Mouse (Mus musculus): Measurements from ENCODE around the gene Alox5ap. TPM values are rescaled to one million over a fixed set of nuclear protein-coding genes. Genes with fewer than 3 reads are reported as not detected.
A peak's percentile ranks its signal among the peaks of the same experiment; 100 is the strongest.

Gene Alox5ap
- polyA plus RNA-seq, 1 experiment from 2014 or later = 9.3 TPM

- DNase-seq (no peak), ATAC-seq (ENCODE audit: insufficient read depth) (no peak)
- Histone ChIP-seq H3K27me3 (ENCODE audit: insufficient read depth, low read length) (no peaks in the 10 kb centered on the region), H3K4me2 (no peak overlapping the region), H3K36me3 (ENCODE audit: insufficient read depth) (no peaks in the 10 kb centered on the region), H3K9ac (no peak overlapping the region), H3K27ac (ENCODE audit: low read depth) (no peak overlapping the region), H3K4me1 (ENCODE audit: insufficient read depth) (no peaks in the 10 kb centered on the region), H3K9me3 (ENCODE audit: low read depth, low read length) (peaks cover 7% of the 10 kb centered on the region; the same call in 1 of the 2 replicates), H3K4me3 (ENCODE audit: low read depth, low read length) (no peak overlapping the region)
- TF ChIP-seq CTCF (IDR thresholded peaks at IDR 0.05; ENCODE audit: low read depth) = no peak
Measured at GRCm38 (mm10) chr5:149283821-149284220, 19.3 kb downstream of the Alox5ap start.

GRCm38 (mm10) chr5:149286021-149286420, 21.5 kb downstream of the Alox5ap start:
- no peak overlapping the region for H3K4me2 ChIP-seq
- H3K4me3 ChIP-seq (ENCODE audit: low read depth, low read length) = no peak overlapping the region
- ATAC-seq (ENCODE audit: insufficient read depth) (no peak; the same call in 1 of the 2 replicates), DNase-seq (peak; percentile 56)
- 46% methylated on average over 7 of the region's 7 CpGs for WGBS
- TF ChIP-seq CTCF (IDR thresholded peaks at IDR 0.05; ENCODE audit: low read depth) = peak; percentile 46
- H3K9ac ChIP-seq = no peak overlapping the region
- peaks cover 7% of the 10 kb centered on the region; the same call in 1 of the 2 replicates for H3K9me3 ChIP-seq (ENCODE audit: low read depth, low read length)
- no peaks in the 10 kb centered on the region for H3K4me1 ChIP-seq (ENCODE audit: insufficient read depth)
- H3K27ac ChIP-seq (ENCODE audit: low read depth) = no peak overlapping the region
- H3K27me3 ChIP-seq (ENCODE audit: insufficient read depth, low read length) = no peaks in the 10 kb centered on the region
- no peaks in the 10 kb centered on the region for H3K36me3 ChIP-seq (ENCODE audit: insufficient read depth)

GRCm38 (mm10) chr5:149287148-149288038, 22.8 kb downstream of the Alox5ap start:
- H3K27me3 ChIP-seq (ENCODE audit: insufficient read depth, low read length) = no peaks in the 10 kb centered on the region
- peak overlapping the region; percentile 35 for H3K4me3 ChIP-seq (ENCODE audit: low read depth, low read length)
- WGBS = 24% methylated on average over 41 of the region's 41 CpGs
- peak; percentile 44 for TF ChIP-seq CTCF (IDR thresholded peaks at IDR 0.05; ENCODE audit: low read depth)
- H3K9me3 ChIP-seq (ENCODE audit: low read depth, low read length) = peaks cover 7% of the 10 kb centered on the region; the same call in 1 of the 2 replicates
- peak overlapping the region; percentile 65 for H3K4me2 ChIP-seq
- no peaks in the 10 kb centered on the region for H3K36me3 ChIP-seq (ENCODE audit: insufficient read depth)
- H3K27ac ChIP-seq (ENCODE audit: low read depth) = no peak overlapping the region
- H3K9ac ChIP-seq = peak overlapping the region; percentile 44
- no peaks in the 10 kb centered on the region for H3K4me1 ChIP-seq (ENCODE audit: insufficient read depth)
- ATAC-seq (ENCODE audit: insufficient read depth) (peak; percentile 35; the same call in 1 of the 2 replicates), DNase-seq (peak; percentile 62)

- TF ChIP-seq CTCF (IDR thresholded peaks at IDR 0.05; ENCODE audit: low read depth) = no peak
- WGBS = 80% methylated on average over 5 of the region's 5 CpGs
- no peak overlapping the region for H3K4me2 ChIP-seq
- H3K36me3 ChIP-seq (ENCODE audit: insufficient read depth) = no peaks in the 10 kb centered on the region
- no peaks in the 10 kb centered on the region for H3K4me1 ChIP-seq (ENCODE audit: insufficient read depth)
- H3K27ac ChIP-seq (ENCODE audit: low read depth) = no peak overlapping the region
- H3K4me3 ChIP-seq (ENCODE audit: low read depth, low read length) = no peak overlapping the region
- no peaks in the 10 kb centered on the region for H3K9me3 ChIP-seq (ENCODE audit: low read depth, low read length)
- ATAC-seq (ENCODE audit: insufficient read depth) = no peak
- H3K27me3 ChIP-seq (ENCODE audit: insufficient read depth, low read length) = no peaks in the 10 kb centered on the region
- no peak for DNase-seq
- no peak overlapping the region for H3K9ac ChIP-seq
Measured at GRCm38 (mm10) chr5:149291266-149291665, 26.7 kb downstream of the Alox5ap start.

- WGBS = 67% methylated on average over 4 of the region's 4 CpGs
- Histone ChIP-seq H3K36me3 (ENCODE audit: insufficient read depth) (no peaks in the 10 kb centered on the region), H3K27me3 (ENCODE audit: insufficient read depth, low read length) (no peaks in the 10 kb centered on the region), H3K9me3 (ENCODE audit: low read depth, low read length) (no peaks in the 10 kb centered on the region), H3K4me1 (ENCODE audit: insufficient read depth) (no peaks in the 10 kb centered on the region), H3K9ac (no peak overlapping the region), H3K4me2 (no peak overlapping the region), H3K4me3 (ENCODE audit: low read depth, low read length) (no peak overlapping the region), H3K27ac (ENCODE audit: low read depth) (no peak overlapping the region)
- DNase-seq (no peak), ATAC-seq (ENCODE audit: insufficient read depth) (no peak)
- TF ChIP-seq CTCF (IDR thresholded peaks at IDR 0.05; ENCODE audit: low read depth) = no peak
Measured at GRCm38 (mm10) chr5:149293071-149293470, 28.5 kb downstream of the Alox5ap start.

- Histone ChIP-seq H3K4me1 (ENCODE audit: insufficient read depth) (no peaks in the 10 kb centered on the region), H3K27me3 (ENCODE audit: insufficient read depth, low read length) (no peaks in the 10 kb centered on the region), H3K9ac (no peak overlapping the region), H3K9me3 (ENCODE audit: low read depth, low read length) (no peaks in the 10 kb centered on the region), H3K36me3 (ENCODE audit: insufficient read depth) (no peaks in the 10 kb centered on the region), H3K27ac (ENCODE audit: low read depth) (no peak overlapping the region), H3K4me3 (ENCODE audit: low read depth, low read length) (no peak overlapping the region), H3K4me2 (no peak overlapping the region)
- ATAC-seq (ENCODE audit: insufficient read depth) = no peak
- WGBS = 92% methylated on average over 6 of the region's 6 CpGs
- no peak for TF ChIP-seq CTCF (IDR thresholded peaks at IDR 0.05; ENCODE audit: low read depth)
- DNase-seq = no peak
Measured at GRCm38 (mm10) chr5:149296808-149297207, 32.2 kb downstream of the Alox5ap start.

- H3K4me3 ChIP-seq (ENCODE audit: low read depth, low read length) = no peak overlapping the region
- H3K27ac ChIP-seq (ENCODE audit: low read depth) = no peak overlapping the region
- no peaks in the 10 kb centered on the region for H3K9me3 ChIP-seq (ENCODE audit: low read depth, low read length)
- H3K27me3 ChIP-seq (ENCODE audit: insufficient read depth, low read length) = no peaks in the 10 kb centered on the region
- H3K4me1 ChIP-seq (ENCODE audit: insufficient read depth) = no peaks in the 10 kb centered on the region
- H3K4me2 ChIP-seq = no peak overlapping the region
- ATAC-seq (ENCODE audit: insufficient read depth) (no peak), DNase-seq (no peak)
- no peaks in the 10 kb centered on the region for H3K36me3 ChIP-seq (ENCODE audit: insufficient read depth)
- no peak overlapping the region for H3K9ac ChIP-seq
- peak; percentile 33 for TF ChIP-seq CTCF (IDR thresholded peaks at IDR 0.05; ENCODE audit: low read depth)
- WGBS = 51% methylated on average over 2 of the region's 2 CpGs
Measured at GRCm38 (mm10) chr5:149297464-149297863, 32.9 kb downstream of the Alox5ap start.

Data from lung, embryonic 14.5 days (tissue).